Mouse (Mus musculus) heart, postnatal 14 days (tissue): ENCODE measurements around the gene Zdhhc7. TPM values are rescaled to one million over a fixed set of nuclear protein-coding genes. Genes with fewer than 3 reads are reported as not detected.

Source experiments
- DNase-seq, 2 experiments: peaks; one replicate each; pipeline ENCODE4 v3.0.0; 2021 to 2022
- intact Hi-C: fragments of 180-260 bp; cut with DNase I; formaldehyde crosslinking; loops from one replicate; pipeline ENCODE4 v1.15.1; 2025
- total RNA-seq, 2 experiments: library from RNA; stranded (reverse); gene quantifications; 2 replicates each; pipeline ENCODE4 v1.2.3; 2021

Zdhhc7 gene
- total RNA-seq, 2 experiments from 2014 or later: 41.5 to 42.2 TPM

- DNase-seq: no peak
- intact Hi-C loops: no loop called here
Observed at GRCm38 (mm10) chr8:120039313-120039919, 61.9 kb downstream of the Zdhhc7 start.

DNA sequence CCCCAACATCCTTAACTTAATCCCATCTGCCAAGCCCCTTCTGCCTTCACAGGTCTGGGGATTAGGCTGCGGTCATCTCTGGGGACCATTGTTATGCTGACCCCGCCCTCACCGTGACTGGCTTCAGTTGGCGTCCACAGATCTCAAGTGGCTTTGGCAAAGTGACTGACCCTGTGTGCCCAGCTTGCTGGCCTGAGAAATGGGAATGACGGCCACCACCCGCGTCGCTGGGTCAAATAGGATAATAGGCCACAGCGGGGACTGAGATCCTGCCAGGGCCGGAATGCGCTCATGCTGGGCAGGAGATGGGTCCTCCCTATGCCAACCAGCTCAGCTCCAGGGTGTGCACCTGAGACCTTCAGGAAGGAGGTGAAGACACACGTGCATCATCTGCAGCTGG, 62.5 kb downstream of the Zdhhc7 start:
- intact Hi-C loops: no loop called here

GRCm38 (mm10) chr8:120037611-120038010, 63.7 kb downstream of the Zdhhc7 start:
- DNase-seq: no peak
- intact Hi-C loops: no loop called here

More for the DNA sequence above, 62.5 kb downstream of the Zdhhc7 start:
- DNase-seq: no peak

GRCm38 (mm10) chr8:120037199-120037598, 64.1 kb downstream of the Zdhhc7 start:
- intact Hi-C loops: no loop called here
- DNase-seq: peak; percentile 33 to 46

DNA sequence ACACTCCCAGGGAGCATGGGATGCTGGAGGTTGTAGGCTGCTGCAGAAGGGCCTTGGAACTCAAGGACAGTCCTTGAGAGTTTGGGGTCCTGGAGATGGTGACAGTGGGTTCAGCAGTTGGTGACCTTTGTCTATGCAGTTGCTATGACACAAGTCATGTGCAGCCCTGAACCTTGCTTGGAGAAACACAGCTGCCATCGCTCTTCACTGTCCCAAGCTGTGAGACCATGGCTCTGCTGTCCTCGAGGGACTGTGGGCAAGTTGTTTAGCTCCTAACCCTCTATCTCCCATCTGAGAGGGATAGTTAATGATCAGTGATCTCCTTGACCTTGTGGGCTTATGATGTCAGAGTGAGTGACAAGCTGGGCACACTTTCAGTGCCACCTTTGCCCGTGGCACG, 64.7 kb downstream of the Zdhhc7 start:
- no peak for DNase-seq
- intact Hi-C loops: no loop called here

DNA sequence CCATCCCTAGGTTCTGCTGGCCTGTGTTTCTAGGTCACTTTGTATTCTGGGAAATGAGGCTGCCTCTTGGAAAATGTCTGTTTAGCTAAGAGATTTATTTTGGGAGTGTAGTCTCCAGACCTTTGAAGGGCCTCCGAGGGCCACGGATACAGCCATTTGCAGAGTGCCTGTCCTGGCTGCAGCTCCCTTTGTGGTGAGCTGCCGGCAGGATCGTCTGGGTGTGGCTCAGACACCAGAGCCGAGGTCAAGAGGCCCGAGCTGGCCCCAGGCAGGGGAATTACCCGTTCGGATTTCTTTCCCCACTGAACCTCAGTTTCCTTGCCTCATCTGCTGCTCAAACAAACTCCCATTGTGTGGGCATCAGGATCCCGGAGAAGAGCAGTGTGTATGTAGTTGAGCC, 65.2 kb downstream of the Zdhhc7 start:
- intact Hi-C loops: no loop called here
- DNase-seq: no peak

- intact Hi-C loops: no loop called here
- DNase-seq: no peak
Observed at GRCm38 (mm10) chr8:120034471-120034870, 66.8 kb downstream of the Zdhhc7 start.

GRCm38 (mm10) chr8:120032549-120033208, 68.6 kb downstream of the Zdhhc7 start:
- no peak for DNase-seq
- intact Hi-C loops: no loop called here

Other genes with a start within 250 kb of the Zdhhc7 start
- gene Klhl36, start 239.2 kb downstream of the Zdhhc7 start, total RNA-seq: 1 to 10 TPM; 3.7 TPM
- 10 to 100 TPM; 48.1 to 49.2 TPM for gene Usp10, start 191.1 kb downstream of the Zdhhc7 start, total RNA-seq
- gene Gm20388, start 190.6 kb downstream of the Zdhhc7 start, total RNA-seq: under 1 TPM in 1 of 2 experiments, not detected in 1; 0.24 TPM
- 10 to 100 TPM; 16.9 to 17.6 TPM for gene Crispld2, start 109.0 kb downstream of the Zdhhc7 start, total RNA-seq
- gene 6430548M08Rik, start 12.7 kb upstream of the Zdhhc7 start, total RNA-seq: 10 to 100 TPM; 11.7 to 13.3 TPM
- not detected for gene Fam92b, start 76.0 kb upstream of the Zdhhc7 start, total RNA-seq
- gene Gse1, start 127.0 kb upstream of the Zdhhc7 start, total RNA-seq: 10 to 100 TPM; 29.0 to 33.1 TPM